Mouse (Mus musculus) liver, adult 2 months (tissue): ENCODE measurements around the gene Xntrpc.

Experiments
- CTCF ChIP-seq: fragments of 200-500 bp; IDR thresholded peaks from 2 replicates; pipeline ENCODE4 v1.5.1; 2011; ENCODE audit warnings: low read depth, low read length, control low read depth
- POLR2A ChIP-seq: fragments of 200-500 bp; IDR thresholded peaks from 2 replicates; pipeline ENCODE4 v1.6.1; 2011; ENCODE audit warnings: low read length, control low read depth; ENCODE audit not compliant: insufficient read depth; ENCODE audit errors: extremely low read depth

DNA sequence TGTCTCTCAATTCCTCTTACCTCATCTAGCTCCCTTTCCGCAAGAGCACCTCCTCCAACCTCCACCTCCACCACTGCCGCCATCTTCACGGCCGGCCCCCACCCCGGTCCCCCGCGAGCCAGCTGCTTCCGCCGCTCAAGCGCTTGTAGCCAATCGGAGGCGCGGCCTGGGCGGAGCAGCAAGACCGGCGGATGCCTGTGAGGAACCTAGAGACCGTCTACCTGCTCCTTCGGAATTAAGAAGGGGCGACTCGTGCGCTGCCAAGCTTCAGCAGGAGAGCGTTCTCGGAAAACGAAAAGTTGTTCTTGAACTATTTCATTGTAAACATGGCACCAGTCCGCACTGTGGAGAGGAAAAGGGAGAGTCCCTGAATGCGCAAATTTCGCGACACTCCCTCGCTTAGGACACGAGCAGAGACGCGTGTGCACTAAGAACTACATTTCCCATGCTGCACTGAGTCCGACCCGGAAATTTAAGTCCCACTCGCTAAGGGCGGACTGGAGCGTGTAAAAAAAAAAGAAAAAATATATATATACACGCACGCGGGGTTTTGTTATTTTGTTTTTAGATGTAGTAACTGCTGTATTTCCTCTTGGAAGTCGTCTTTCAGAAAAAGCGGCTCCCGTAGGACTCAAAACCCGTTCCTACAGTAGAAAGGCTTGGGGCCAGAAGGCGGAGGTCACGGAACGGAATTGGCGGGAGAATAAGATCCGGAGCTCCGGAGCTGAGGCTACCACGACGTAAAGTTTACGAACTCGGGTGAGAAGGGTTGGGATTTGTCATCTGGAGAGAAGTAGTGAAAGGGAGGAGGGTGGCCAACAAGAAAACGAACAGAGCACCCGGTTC lies at the start of gene Xntrpc, which contains the start of the genes Rnf121 and Xndc1:
- TF ChIP-seq CTCF: no peak
- peak; percentile 59; the same call in 1 of the 2 replicates for TF ChIP-seq POLR2A
